Mouse (Mus musculus) heart, embryonic 13.5 days (tissue): Measurements from ENCODE around the gene Abcc3. TPM values are rescaled to one million over a fixed set of nuclear protein-coding genes. Genes with fewer than 3 reads are reported as not detected.
A peak's percentile ranks its signal among the peaks of the same experiment; 100 is the strongest.

Experiments used
- ATAC-seq: fragments of 200-750 bp; cut with Nextera tagmentation; 2 replicates; pipeline ENCODE4 v1.8.0; 2017; ENCODE audit warnings: moderate TSS enrichment; ENCODE audit not compliant: insufficient number of reproducible peaks, low FRiP score, low TSS enrichment; ENCODE audit errors: extremely low read depth
- H3K27ac ChIP-seq: fragments of 300-500 bp; sonication (generic); replicated peaks from 2 replicates; pipeline ENCODE4 v1.5.1; 2015; ENCODE audit warnings: moderate library complexity, mild to moderate bottlenecking, inconsistent platforms
- H3K27me3 ChIP-seq: fragments of 300-500 bp; sonication (generic); replicated peaks from 2 replicates; pipeline ENCODE4 v1.6.1; 2015; ENCODE audit warnings: mild to moderate bottlenecking, inconsistent platforms
- H3K36me3 ChIP-seq: fragments of 300-500 bp; sonication (generic); 2 replicates; pipeline ENCODE4 v1.6.1; 2015; ENCODE audit warnings: mild to moderate bottlenecking, inconsistent platforms
- H3K4me1 ChIP-seq: fragments of 300-500 bp; sonication (generic); 2 replicates; pipeline ENCODE4 v1.6.1; 2015; ENCODE audit warnings: inconsistent platforms
- H3K4me2 ChIP-seq: fragments of 300-500 bp; sonication (generic); 2 replicates; pipeline ENCODE4 v1.6.1; 2015; ENCODE audit warnings: inconsistent platforms, mild to moderate bottlenecking, moderate library complexity
- H3K4me3 ChIP-seq: fragments of 300-500 bp; sonication (generic); 2 replicates; pipeline ENCODE4 v1.5.1; 2015; ENCODE audit warnings: moderate library complexity, mild to moderate bottlenecking, inconsistent platforms
- H3K9ac ChIP-seq: fragments of 300-500 bp; sonication (generic); 2 replicates; pipeline ENCODE4 v1.6.1; 2015; ENCODE audit warnings: inconsistent platforms, mild to moderate bottlenecking, moderate library complexity
- H3K9me3 ChIP-seq: fragments of 300-500 bp; sonication (generic); 2 replicates; pipeline ENCODE4 v1.6.1; 2016; ENCODE audit warnings: inconsistent platforms
- WGBS: fragments of 180-500 bp; shearing (Covaris S2); methylation state at CpG from one replicate; pipeline ENCODE4 v1.1.7; 2015; ENCODE audit warnings: mixed read lengths; 5-methylcytosine and 5-hydroxymethylcytosine counted together
- polyA plus RNA-seq: library from polyadenylated mRNA; unstranded; fragments of >200 nt; fragmentation: Nextera tagmentation; extraction: Ambion mirVana; gene quantifications from 2 replicates; pipeline ENCODE4 v1.2.1, GENCODE M21; 2015

The Abcc3 gene
- polyA plus RNA-seq, 1 experiment from 2014 or later: 1.6 TPM

DNA sequence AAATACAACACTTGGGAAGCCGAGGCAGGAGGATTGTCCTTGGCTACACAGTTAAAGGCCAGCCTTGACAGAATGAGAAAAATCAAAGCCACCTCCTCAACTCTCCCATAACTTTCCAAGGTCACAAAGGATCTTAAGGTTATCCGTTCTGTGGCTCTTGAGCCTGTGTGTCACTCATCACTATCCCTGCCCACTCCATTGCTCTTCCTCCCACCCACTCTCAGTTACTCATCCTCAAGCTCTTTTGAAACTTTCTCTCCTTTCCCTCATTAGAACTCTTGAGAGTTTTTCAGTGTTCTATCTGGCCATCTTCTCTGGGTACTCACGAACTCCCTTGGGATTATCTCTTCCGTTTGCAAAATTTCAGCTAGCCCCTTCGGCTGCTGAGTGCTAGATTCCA, 68.2 kb downstream of the Abcc3 start:
- H3K9ac ChIP-seq: no peak overlapping the region
- no peak overlapping the region for H3K4me3 ChIP-seq
- H3K4me2 ChIP-seq: no peak overlapping the region
- peaks cover 36% of the 10 kb centered on the region for H3K4me1 ChIP-seq
- peaks cover 4% of the 10 kb centered on the region for H3K36me3 ChIP-seq
- WGBS: 64% methylated on average over 5 of the region's 5 CpGs
- ATAC-seq: no peak
- H3K27ac ChIP-seq: no peak overlapping the region
- H3K27me3 ChIP-seq: no peaks in the 10 kb centered on the region
- no peaks in the 10 kb centered on the region for H3K9me3 ChIP-seq

DNA sequence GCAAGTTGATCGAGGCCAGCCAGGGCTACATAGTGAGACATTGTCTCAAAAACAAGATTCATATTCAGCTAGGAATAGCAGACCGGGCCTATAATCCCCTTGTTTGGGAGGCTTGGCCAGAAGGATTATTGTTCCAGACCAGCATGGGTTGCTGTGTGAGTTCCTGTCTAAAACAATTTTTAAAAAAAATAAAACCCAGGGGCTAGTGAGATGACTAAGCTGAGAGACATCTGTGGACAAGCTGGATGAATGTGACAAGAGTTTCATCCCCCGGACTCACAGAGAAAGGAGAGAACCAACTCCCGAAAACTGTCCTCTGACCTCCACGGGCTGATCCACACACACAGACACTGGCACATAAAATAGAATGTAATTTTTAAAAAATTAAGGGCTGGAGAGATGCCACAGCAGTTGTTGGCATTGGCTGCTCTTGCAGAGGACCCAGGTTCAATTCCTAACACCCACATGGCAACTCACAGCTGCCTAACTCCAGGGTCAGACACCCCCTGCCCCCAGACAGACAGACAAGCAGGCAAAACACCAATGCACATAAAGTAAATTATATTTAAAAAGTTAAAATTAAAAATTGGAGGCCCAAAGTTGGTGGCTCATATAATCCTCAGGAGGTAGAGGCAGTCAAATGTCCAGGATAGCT, 69.4 kb downstream of the Abcc3 start:
- WGBS: 81% methylated on average over 5 of the region's 5 CpGs
- Histone ChIP-seq H3K27ac (peak overlapping the region; percentile 98; the same call in 1 of the 2 replicates), H3K9me3 (no peaks in the 10 kb centered on the region)

DNA sequence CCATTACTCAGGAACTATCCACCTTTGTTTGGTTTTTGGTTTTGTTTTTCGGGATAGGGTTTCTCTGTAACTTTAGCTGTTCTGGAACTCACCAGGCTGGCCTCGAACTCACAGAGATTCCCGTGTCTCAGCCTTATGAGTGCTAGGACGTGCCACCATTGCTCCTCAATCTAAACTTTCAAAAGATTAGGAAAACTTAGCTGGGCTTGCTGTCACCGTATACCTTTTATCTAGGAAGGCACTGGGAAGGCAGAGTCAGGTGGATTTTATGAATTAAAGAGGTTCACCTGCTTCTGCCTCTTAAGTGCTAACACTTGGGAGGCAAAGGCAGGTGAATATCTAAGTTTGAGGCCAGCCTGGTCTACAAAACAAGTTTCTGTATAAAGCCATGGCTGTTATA, 70.2 kb downstream of the Abcc3 start:
- H3K9me3 ChIP-seq: no peaks in the 10 kb centered on the region
- H3K27me3 ChIP-seq: no peaks in the 10 kb centered on the region
- peaks cover 43% of the 10 kb centered on the region for H3K4me1 ChIP-seq
- ATAC-seq: no peak
- peak overlapping the region; percentile 98 for H3K27ac ChIP-seq
- 35% methylated on average over 5 of the region's 5 CpGs for WGBS
- H3K4me3 ChIP-seq: peak overlapping the region; percentile 96
- peak overlapping the region; percentile 90 for H3K4me2 ChIP-seq
- H3K36me3 ChIP-seq: peaks cover 10% of the 10 kb centered on the region
- peak overlapping the region; percentile 99 for H3K9ac ChIP-seq

More for the DNA sequence above, 69.4 kb downstream of the Abcc3 start:
- Histone ChIP-seq H3K4me2 (no peak overlapping the region), H3K36me3 (peaks cover 10% of the 10 kb centered on the region), H3K27me3 (no peaks in the 10 kb centered on the region), H3K9ac (no peak overlapping the region), H3K4me3 (no peak overlapping the region), H3K4me1 (peaks cover 37% of the 10 kb centered on the region)
- ATAC-seq: no peak

DNA sequence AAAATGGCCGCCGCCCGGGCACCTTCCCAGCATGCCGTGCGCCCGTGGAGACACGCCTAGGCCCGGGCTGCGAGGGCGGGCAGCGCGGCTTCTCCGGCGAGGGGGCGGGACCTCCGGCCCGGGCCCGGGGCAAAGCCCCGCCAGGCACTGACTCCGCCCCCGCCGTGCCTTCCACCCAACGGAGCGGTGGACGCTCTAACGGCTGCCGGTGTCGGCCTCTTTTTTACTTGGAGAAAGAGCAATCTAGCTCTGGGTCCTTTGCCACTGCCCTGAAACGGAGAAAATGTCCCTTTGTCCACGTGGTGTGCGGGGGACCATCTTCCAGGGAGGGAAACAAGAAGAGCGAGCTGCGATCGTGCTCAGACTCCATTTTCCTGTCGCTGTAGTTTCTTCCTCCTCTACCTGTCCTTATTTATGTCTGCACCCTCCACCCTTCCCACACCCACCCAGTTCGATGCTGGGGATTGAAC, 70.8 kb downstream of the Abcc3 start, which contains the start of gene Luc7l3:
Gene Luc7l3, minus strand, starts transcription at position 58 of the 470 bp plus-strand sequence.
- Histone ChIP-seq H3K4me3 (peak within 1 kb of the TSS; percentile 96), H3K4me2 (peak within 1 kb of the TSS; percentile 90), H3K27ac (peak within 1 kb of the TSS; percentile 98), H3K4me1 (peaks cover 49% of the 10 kb centered on the region), H3K36me3 (peaks cover 10% of the 10 kb centered on the region), H3K9ac (peak within 1 kb of the TSS; percentile 99), H3K9me3 (no peaks in the 10 kb centered on the region), H3K27me3 (no peaks in the 10 kb centered on the region)
- ATAC-seq: peak; percentile 92
- WGBS: under 1% methylated on average over 36 of the region's 36 CpGs

DNA sequence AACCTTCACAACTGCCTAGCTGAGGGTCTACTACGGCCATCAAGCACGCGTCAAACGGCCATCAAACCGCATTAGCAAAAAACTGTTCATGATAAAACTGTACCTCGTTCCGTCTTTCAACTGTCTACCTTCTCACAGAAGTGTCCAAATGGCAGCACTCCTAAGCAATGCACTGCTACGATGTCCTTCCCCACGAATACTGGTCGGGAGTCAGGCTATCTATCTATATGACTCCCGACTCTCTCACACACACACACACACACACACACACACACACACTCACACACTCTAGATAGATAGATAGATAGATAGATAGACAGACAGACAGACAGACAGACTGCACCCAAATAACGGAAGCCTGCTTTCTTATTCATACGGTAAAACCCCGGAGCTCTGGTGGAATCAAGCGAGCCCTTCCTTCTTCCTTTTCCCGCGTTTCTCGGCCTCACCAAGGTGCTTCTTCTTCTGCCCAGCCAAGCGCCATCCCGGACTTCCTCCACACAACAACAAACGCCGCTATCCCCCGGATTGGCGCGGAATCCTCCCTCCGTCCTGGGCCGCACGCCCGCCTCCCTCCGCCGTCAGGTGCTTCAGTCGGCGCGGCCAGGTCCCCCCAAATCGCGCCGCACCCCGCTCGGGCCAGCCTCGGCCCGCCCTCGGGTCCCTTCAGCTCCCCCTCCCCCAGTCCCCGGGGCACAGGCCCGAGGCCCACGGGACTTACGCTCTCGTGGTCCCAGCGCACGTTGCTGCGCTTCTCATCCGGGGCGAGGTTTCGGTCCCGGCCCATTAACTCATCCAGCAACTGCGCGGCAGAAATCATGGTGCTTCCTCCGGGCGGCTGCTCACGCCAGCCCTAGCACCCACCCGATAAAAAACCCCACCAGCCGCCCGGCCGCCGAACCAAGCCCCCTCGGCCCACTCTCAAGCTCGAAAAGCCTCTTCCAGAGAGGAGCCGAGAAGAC, 71.5 kb downstream of the Abcc3 start:
- Histone ChIP-seq H3K4me2 (peak overlapping the region; percentile 90), H3K9me3 (no peaks in the 10 kb centered on the region), H3K36me3 (peaks cover 10% of the 10 kb centered on the region), H3K27me3 (no peaks in the 10 kb centered on the region), H3K27ac (peak overlapping the region; percentile 98), H3K9ac (peak overlapping the region; percentile 99), H3K4me1 (peaks cover 49% of the 10 kb centered on the region), H3K4me3 (peak overlapping the region; percentile 96)
- WGBS: under 1% methylated on average over 67 of the region's 67 CpGs
- ATAC-seq: peak; percentile 73

DNA sequence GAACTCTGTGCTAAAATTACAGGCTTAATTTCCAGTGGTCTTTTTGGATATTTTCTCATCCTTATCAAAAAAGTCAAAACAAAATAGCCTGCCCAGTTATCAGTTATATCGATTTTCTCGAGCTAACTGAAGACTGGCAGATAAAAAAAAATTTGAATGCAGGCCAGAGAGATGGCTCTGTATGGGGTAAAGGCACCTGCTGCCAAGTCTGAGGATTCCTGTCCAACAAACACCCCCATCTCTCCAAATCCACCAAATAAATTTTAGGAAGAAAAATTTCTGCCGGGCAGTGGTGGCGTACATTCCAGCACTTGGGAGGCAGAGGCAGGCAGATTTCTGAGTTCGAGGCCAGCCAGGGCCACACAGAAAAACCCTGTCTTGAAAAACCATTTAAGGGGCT, 74.7 kb downstream of the Abcc3 start:
- Histone ChIP-seq H3K36me3 (peaks cover 14% of the 10 kb centered on the region), H3K4me3 (no peak overlapping the region), H3K9me3 (no peaks in the 10 kb centered on the region), H3K4me2 (peak overlapping the region; percentile 26; the same call in 1 of the 2 replicates), H3K27ac (no peak overlapping the region), H3K9ac (no peak overlapping the region), H3K27me3 (no peaks in the 10 kb centered on the region), H3K4me1 (peaks cover 80% of the 10 kb centered on the region)
- no peak for ATAC-seq
- WGBS: 71% methylated on average over 5 of the region's 5 CpGs

DNA sequence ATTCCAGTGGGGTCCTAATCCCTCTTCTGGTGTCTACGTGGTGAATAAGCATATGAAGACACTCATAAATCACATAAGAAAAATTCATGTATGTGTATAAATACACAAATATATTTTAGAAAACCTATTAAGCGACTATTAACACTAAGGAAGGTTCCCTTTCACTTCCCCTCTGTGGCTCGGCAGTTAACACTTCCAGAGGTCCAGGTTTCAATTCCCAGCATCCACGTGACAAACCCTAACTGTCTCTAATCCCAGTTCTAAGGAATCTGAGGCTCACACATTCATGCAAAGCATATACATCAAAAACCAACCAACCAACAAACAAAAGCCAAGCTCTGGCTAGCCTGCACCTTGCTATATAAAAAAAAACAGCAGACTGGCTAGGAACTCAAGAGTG, 75.3 kb downstream of the Abcc3 start:
- WGBS: 60% methylated on average over 4 of the region's 4 CpGs
- H3K4me1 ChIP-seq: peaks cover 80% of the 10 kb centered on the region
- H3K27me3 ChIP-seq: no peaks in the 10 kb centered on the region
- no peak overlapping the region for H3K27ac ChIP-seq
- peak overlapping the region; percentile 2 for H3K9ac ChIP-seq
- H3K36me3 ChIP-seq: peaks cover 15% of the 10 kb centered on the region
- peak overlapping the region; percentile 26 for H3K4me2 ChIP-seq
- no peak for ATAC-seq
- H3K9me3 ChIP-seq: no peaks in the 10 kb centered on the region
- H3K4me3 ChIP-seq: no peak overlapping the region

DNA sequence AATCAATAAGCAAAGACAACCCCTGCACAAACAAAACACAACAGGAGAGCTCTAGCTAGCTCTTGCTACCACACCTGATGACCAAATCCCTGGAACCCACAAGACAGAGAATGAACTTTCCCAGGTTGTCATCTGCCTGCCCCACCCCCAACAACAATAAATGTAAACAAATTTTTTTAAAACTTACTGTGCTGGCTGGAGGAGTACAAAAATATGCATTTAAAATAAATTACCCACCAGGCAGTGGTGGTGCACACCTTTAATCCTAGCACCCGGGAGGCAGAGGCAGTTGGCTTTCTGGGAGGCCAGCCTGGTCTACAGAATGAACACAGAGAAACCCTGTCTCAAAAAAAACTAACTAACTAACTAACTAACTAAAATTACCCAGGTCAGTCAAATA, 75.8 kb downstream of the Abcc3 start:
- Histone ChIP-seq H3K4me2 (peak overlapping the region; percentile 26), H3K9me3 (no peaks in the 10 kb centered on the region), H3K4me3 (no peak overlapping the region), H3K9ac (peak overlapping the region; percentile 2; the same call in 1 of the 2 replicates), H3K27ac (no peak overlapping the region), H3K27me3 (no peaks in the 10 kb centered on the region), H3K36me3 (peaks cover 15% of the 10 kb centered on the region), H3K4me1 (peaks cover 76% of the 10 kb centered on the region)
- no peak for ATAC-seq
- 65% methylated on average over 1 of the region's 1 CpGs for WGBS

DNA sequence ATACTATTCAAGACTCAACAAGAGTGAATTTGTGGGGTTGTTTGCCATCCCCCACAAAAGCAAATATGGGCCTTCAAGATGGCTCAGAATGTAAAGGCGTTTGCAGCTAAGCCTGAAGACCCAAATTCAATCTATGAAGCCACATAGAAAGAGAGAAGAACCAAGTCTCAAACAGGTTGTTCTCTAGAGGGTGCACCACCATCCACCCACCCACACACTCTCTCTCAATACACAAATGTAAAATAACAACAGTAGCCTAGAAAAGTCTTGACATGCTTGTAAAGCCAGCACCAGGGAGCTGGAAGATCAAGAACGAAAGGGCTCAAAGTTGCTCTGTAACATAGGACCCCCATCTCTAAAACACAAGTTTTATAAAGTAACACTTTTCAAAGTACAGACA, 76.3 kb downstream of the Abcc3 start:
- Histone ChIP-seq H3K36me3 (peaks cover 15% of the 10 kb centered on the region), H3K9ac (peak overlapping the region; percentile 50; the same call in 1 of the 2 replicates), H3K27me3 (no peaks in the 10 kb centered on the region), H3K4me3 (no peak overlapping the region), H3K4me2 (peak overlapping the region; percentile 24), H3K4me1 (peaks cover 81% of the 10 kb centered on the region), H3K27ac (peak overlapping the region; percentile 15; the same call in 1 of the 2 replicates), H3K9me3 (no peaks in the 10 kb centered on the region)
- 83% methylated on average over 2 of the region's 2 CpGs for WGBS
- ATAC-seq: no peak

DNA sequence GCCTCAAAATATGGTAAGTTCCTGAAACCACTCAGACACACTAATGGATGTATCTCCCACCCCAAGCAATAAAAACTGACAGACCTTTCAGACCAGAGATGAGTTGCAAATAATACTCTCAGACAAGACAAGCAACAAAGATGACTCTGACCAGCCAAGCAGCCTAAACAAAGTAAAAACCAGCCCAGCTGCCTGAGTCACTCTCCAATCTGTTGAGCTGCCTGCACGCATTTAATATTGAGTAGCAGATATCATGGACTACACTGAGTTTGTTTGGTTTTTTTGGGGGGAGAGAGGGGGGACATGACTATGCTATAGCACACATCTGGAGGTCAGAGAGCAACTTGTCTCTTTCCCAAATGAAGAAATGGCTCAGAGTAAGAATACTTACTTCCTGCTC, 77.5 kb downstream of the Abcc3 start:
- no peak for ATAC-seq
- Histone ChIP-seq H3K9me3 (no peaks in the 10 kb centered on the region), H3K27me3 (no peaks in the 10 kb centered on the region), H3K4me3 (no peak overlapping the region), H3K4me1 (peaks cover 87% of the 10 kb centered on the region), H3K9ac (peak overlapping the region; percentile 8; the same call in 1 of the 2 replicates), H3K36me3 (peaks cover 19% of the 10 kb centered on the region), H3K27ac (peak overlapping the region; percentile 25), H3K4me2 (peak overlapping the region; percentile 26)
- 36% methylated on average over 1 of the region's 1 CpGs for WGBS

DNA sequence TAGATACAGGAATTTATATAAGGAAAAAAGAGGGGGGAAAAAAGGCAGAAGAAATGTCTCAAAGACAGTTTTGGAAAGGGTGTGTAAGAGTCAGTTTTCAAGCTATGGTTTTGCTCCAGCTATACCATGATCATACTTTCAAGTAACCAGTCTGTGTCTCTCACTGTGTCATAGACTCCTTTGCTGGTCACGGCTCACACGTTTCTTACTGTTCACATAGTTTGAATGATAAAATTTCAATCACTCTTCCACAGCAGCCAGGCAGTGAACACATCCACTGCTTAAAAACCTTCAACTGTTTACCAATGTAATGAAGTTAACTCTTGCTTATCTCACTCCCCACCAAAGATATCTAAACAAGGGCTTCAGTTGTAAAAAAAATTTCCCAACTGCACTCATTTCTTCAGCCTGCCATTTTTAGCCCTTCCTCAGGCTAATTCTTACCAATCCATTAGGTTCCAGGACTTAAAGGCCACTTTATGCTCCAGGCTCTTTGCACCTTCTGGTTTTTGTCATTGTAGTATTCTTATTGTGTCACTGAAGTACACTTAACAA, 78.6 kb downstream of the Abcc3 start:
- H3K27me3 ChIP-seq: no peaks in the 10 kb centered on the region
- H3K9me3 ChIP-seq: no peaks in the 10 kb centered on the region
- peak overlapping the region; percentile 8; the same call in 1 of the 2 replicates for H3K9ac ChIP-seq
- peaks cover 75% of the 10 kb centered on the region for H3K4me1 ChIP-seq
- WGBS: 24% methylated on average over 2 of the region's 2 CpGs
- H3K36me3 ChIP-seq: peaks cover 14% of the 10 kb centered on the region
- peak overlapping the region; percentile 57 for H3K27ac ChIP-seq
- H3K4me2 ChIP-seq: peak overlapping the region; percentile 14
- H3K4me3 ChIP-seq: no peak overlapping the region
- no peak for ATAC-seq
